Mouse (Mus musculus) heart, postnatal 10 days (tissue): ENCODE results near the gene Adam17. TPM values are rescaled to one million over a fixed set of nuclear protein-coding genes. Genes with fewer than 3 reads are reported as not detected.
"Not testable (repeated sequence)": the region's sequence is repeated elsewhere in the genome, so short reads cannot be mapped to it uniquely, and the experiment has no call there.

Experiments used
- DNase-seq, 2 experiments: peaks; one replicate each; pipeline ENCODE4 v3.0.0; 2021
- intact Hi-C: fragments of 180-260 bp; cut with DNase I; formaldehyde crosslinking; loops from one replicate; pipeline ENCODE4 v1.15.1; 2025
- total RNA-seq, 2 experiments: library from RNA; stranded (reverse); gene quantifications; 2 replicates each; pipeline ENCODE4 v1.2.3; 2021

The Adam17 gene
- 10 to 100 TPM; 49.9 to 59.8 TPM for total RNA-seq

DNA sequence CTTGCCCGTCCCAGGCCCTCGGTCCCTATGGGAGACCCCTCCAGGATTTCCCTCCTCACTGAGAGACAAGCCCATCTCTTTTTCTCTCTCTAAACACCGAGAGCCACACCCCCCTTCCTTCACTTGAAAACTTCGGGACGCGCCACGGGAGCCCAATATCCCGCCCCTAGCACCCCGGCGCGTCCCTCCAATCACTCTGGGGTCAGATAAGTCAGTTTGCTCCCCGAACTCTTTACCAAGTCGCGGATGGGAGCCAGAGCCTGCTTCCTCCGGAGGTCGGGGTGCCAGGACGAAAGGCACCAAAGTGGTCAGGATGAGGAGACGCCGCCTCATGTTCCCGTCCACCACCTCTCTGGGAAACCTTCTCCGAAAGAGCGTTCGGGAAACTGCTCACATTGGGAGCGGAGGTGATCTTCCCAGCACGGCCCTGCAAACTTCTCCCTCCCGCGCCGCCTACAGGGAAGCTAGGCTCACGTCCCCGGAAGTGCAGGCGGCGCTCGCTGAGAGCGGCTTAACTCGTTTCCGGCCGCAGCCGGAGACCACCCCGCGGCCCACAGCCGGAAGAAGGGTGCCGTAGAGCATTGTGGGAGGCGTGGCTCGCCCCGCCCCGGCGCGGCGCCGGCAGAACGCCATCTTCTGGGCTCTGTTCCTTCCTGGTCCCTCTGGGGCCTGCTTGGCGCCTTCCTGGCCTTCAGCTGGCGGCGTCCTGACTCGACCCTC lies at the start of gene Adam17:
Gene Adam17 (minus strand): TSS at position 533 of the 720 bp plus-strand sequence.
- peak; percentile 98 to 99 for DNase-seq
- intact Hi-C loops = loop anchor here (2.0 kb wide), 1 partner anchor 44 kb away; the partner anchor contains the start of gene Ywhaq

DNA sequence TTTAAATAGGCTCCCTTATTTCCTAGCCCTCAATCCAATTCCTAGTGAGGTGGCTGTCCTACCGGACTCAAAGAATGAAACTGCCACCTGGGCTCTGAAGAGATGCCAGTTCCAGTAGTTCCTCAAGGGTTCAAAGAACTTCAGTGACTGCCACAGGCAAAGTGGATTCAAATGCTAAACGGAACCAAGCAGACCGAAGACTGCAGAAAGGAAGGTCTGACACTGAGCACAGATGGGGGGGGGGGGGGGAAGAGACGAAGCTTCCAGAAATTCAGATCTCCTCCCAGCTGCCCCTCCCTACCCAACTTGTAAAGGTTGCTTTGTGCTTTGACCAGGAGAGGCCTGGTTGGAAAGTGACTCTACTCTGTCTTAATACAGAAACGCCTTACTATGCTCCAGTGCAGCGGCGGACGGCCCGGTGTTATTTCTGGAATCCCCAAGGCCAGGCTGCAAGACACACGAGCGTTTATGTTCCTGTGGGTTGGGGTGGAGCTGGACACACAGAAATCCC lies 45.2 kb upstream of the Adam17 start:
- intact Hi-C loops = loop anchor here (5.0 to 10.0 kb wide), 3 partner anchors 54 to 196 kb away; partner anchors contain the start of gene Iah1
- DNase-seq = peak; percentile 18 to 21

DNA sequence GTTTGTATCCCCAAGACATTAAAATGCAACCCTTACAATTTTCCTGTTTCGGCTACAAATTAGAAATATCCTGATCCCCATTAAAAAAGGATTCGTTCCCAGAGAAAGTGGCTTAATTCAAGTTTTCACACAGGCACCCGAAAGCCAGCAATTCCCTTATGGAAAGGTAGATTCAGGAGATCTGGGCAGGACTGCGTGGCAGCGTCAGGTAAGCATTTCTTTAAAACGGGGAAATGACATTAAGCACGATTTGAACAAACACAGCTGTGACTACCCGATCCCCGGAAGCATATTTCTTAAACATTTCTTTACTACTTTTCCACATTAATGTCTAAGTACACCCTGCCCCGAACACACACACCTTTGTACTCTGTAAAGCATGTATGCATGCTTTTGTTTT lies 44.7 kb upstream of the Adam17 start:
- intact Hi-C loops = loop anchor here (5.0 to 10.0 kb wide), 3 partner anchors 54 to 197 kb away; partner anchors contain the start of gene Iah1
- no peak for DNase-seq

DNA sequence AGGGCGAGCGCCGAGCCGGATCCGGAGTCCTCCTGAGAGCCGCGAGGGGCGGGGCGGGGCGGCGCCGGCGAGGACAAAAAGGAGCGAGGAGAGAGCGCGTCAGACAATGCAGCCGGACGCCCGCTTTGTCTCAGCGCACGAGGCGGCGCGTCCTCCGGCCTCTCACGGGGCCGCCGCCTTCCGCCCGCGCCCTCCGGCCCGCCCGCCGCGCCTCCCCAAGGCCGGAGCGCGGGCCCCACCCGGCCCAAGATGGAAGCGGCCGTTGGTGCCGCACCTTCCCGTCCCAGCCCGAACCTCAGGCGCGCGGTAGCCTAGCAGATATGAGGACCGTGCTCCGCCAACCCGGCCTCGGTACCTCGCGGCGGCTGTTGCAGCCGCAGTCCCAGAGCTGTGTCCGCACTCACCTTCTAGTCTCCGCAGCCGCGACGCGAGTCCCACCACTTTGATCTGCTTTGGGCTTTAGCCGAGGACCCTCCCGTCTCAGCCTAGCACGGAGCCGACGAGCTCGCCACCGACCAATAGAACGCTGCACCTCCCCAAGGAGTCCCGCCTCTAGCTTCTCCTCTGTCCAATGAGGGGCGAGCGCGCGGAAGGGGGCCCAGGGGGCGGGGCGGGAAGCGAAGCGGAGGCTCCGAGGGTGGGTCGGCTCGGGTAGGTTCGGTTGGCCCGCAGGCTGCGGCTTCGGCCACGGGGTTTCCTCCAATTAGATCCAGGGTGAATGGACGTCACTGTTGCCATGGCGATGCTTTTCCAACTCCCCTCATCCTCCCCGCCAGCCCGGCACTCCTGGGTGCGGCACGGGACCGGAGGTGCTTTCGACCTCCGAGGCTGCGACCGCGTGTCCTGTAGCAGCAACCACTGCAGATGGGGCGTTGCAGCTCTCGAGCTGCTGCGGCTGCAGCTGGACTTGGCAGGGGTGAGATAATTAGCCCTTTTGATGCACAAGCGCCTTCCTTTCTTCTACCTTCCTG lies 44.0 kb upstream of the Adam17 start, which contains the start of gene Ywhaq:
Gene Ywhaq (minus strand): TSS at position 538 of the 971 bp plus-strand sequence.
- intact Hi-C loops = loop anchor here (1.0 to 10.0 kb wide), 5 partner anchors 45 to 197 kb away; partner anchors contain the start of genes Adam17, Iah1 and Itgb1bp1

DNA sequence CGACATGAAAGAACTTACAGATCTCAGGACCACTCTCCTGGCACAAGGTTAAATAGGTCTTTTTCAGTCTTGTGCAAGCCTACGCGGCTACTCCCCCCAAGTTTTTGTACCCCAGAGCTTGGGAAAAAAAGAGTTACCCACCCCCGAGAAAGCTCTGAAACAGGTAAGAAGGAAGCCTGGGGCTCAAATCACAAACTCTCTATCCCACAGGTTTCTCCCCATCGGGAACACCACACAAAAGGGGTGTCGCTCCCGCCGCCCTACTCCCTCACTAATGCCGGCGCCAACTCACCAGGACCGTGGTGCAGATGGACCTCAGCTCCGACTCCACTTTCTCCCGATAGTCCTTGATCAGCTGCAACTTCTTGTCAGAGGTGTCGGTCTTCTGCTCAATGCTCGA lies 43.1 kb upstream of the Adam17 start:
- DNase-seq = peak; percentile 17 to 28
- intact Hi-C loops = loop anchor here (2.0 to 10.0 kb wide), 4 partner anchors 44 to 198 kb away; partner anchors contain the start of genes Adam17 and Iah1

More for the DNA sequence above, 44.0 kb upstream of the Adam17 start, which contains the start of gene Ywhaq:
- DNase-seq = peak; percentile 97 to 98

DNA sequence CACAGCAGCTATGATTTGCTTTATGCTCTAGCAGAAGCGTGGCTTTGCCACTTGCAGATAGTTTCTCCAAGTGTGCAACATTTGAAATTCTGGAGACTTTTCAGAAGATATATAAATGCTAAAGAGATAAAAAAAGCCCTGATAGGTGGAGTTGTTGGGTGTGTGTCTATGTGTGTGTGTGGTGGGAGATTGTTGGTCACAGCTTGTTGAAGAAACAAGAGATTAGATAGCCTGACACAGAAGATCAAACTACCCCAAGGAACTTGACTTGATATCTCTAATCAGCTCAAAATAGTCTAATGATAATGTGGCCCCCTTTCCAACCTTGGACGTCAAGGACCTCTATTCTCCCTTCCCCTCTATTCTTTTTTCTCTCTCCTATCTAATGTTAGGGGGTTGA lies 37.2 kb upstream of the Adam17 start:
- intact Hi-C loops = loop anchor here (10.0 kb wide), 1 partner anchor 204 kb away; no protein-coding TSS in a partner anchor
- DNase-seq = no peak

DNA sequence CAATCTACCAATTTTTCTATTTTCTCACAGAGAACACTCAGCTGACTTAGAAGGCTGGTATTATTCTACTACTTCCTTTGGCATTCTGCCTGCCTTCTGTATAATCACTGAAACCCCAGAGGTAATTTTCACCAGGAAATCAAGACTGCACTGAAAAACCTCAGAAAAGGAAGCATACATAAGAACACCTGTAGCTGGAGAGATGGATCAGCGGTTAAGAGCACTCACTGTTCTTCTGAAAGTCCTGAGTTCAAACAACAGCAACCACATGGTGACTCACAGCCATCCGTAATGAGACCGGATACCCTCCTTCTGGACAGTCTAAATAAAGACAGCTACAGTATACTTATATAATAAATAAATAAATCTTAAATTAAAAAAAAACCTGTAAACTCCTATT lies 36.2 kb upstream of the Adam17 start:
- intact Hi-C loops = loop anchor here (10.0 kb wide), 1 partner anchor 205 kb away; no protein-coding TSS in a partner anchor
- DNase-seq = no peak

DNA sequence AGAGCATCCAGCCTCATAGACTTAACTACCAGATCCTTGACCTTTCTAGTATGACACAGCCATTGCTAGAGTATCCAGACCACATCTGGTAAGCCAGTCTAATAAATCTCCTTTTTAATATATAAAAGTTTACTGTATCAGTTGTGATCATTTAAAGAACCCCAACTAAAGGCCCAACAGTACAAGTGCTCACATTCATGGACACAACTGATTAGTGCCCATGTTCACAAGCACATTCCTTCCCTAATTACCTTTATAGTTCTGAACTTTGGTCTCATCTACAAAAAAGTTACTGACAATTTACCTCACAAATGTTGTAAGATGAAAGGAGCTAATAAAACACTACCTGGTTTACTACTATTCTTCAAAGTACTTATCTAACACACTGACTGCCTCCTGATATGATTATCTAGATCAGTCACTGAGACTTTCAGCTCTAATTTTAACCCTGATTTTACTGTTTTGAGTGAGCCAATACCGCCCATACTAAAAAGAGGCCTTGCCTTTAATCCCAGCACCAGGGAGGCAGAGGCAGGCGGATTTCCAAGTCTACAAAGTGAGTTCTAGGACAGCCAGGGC lies 35.4 kb upstream of the Adam17 start:
- intact Hi-C loops = no loop called here
- DNase-seq = no peak

DNA sequence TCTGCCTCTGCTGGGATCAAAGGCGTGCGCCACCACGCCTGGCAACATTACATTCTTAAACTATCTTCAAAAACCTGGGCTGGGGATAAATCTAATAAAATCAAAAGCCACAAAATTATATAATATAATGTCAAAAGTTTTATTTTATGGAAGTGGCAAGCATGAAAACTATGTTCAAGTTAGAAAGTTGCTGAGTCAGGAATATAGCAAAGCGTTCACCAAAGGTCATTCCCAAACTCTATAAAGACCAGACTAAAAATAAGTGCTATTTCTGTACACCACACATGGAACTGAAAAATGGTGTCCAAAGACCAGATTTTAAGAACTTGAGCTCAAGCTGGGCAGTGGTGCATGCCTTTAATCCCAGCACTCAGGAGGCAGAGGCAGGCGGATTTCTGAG lies 29.3 kb upstream of the Adam17 start:
- no peak for DNase-seq
- intact Hi-C loops = no loop called here

DNA sequence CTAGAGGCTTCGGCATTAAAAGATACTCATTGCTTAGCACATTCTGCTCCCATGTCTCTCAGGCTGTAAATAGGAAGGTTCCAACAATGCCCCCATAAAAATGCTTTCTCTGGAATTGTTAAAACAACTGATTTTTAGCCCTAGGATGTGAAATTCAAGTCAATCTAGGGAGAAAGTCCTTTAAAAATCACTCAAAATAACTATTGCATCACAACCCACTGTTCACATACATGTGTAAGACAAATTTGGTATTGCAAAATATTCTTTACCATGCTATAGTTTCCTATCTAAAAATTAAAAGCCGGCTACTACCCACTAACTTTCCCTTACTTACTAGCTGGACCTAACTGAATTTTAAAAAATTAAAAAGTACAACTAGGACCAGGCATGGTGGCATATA lies 12.8 kb upstream of the Adam17 start:
- intact Hi-C loops = no loop called here
- DNase-seq = no peak

DNA sequence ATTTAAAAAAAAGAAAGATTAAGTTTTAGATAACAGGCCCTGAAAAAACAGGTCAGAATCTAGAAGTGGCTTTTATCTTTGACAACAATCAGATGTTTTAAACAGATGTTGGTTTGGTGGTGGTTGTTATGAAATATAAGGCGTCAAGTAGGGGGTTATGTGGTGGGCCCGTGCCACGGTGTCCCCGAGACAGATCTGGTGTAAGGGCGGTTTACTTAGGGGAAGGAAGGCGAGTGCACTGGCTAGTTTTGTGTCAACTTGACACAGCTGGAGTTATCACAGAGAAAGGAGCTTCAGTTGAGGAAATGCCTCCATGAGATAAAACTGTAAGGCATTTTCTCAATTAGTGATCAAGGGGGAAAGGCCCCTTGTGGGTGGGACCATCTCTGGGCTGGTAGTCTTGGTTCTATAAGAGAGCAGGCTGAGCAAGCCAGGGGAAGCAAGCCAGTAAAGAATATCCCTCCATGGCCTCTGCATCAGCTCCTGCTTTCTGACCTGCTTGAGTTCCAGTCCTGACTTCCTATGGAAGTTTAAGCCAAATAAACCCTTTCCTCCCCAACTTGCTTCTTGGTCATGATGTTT lies 5.4 kb upstream of the Adam17 start:
- intact Hi-C loops, DNase-seq: not testable (repeated sequence)

DNA sequence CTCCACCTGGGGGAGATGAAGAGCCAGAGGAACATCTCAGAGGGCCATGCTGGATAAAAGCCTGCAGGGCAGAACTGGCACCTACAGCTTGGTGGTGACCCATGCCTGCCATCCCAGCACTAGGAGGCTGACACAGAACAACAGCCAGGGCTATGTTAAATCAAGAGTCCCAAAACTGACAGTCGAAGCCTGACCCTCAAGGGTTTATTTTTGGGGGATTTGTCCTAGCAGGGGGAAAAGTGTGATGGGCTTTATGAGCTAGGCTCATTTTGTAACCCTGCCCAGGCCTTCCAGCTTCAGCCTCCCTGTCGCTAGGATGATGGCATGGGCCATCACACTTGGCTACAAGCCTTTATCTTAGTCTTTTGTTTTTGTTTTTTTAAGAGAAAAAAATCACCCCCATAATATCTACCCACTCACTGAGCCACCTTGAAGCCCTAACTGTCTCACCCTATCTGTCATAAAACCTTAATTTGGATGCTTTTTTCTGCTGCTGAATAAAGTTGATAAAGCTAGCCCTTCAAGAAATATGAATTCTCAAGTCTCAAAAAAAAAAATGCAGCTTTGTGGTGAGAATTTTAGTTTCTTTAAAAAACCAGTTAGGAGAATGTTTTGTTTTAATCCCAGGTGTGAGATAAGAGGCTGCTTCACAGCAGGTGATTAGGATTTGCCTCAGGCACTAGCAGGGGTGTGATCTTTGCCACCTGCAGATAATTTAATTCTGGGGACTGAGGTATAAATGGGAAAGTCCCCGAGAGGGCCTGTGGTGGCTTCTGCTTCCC lies 2.1 kb upstream of the Adam17 start:
- intact Hi-C loops = no loop called here

DNA sequence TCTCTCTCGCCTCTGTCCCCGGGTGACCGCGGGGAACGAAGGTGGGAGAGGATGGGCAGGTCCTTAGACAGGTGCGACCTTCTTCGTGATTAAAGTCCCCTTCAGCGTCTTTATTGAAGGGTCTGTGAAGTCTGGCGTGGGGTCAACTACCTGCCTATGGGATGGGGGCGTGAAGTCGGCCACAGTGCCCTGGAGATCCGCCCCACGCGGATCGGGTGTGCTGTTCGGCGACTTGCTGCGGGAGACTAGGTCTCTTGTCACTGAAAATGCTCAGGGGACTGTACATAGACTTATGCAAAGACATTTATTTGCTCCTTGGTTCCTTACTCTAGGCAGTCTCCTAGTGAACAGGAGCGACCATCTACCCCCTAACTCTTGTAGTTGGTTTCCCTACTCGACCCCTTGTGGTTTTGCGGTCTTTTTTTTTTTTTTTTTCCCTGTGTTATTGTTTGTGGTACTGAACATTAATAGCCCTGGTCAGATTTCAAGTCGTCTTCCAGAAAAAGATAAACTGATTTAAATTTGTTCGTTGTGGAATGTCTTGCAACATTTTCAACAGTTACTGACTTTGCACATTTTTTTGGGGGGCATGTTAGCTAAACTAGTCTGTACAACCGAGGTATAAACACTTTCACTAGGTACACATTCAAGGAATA lies 516 bp upstream of the Adam17 start:
- DNase-seq = no peak
- intact Hi-C loops = loop anchor here (2.0 kb wide), 1 partner anchor 43 kb away; the partner anchor contains the start of gene Ywhaq

More for the DNA sequence above, 2.1 kb upstream of the Adam17 start:
- no peak for DNase-seq

DNA sequence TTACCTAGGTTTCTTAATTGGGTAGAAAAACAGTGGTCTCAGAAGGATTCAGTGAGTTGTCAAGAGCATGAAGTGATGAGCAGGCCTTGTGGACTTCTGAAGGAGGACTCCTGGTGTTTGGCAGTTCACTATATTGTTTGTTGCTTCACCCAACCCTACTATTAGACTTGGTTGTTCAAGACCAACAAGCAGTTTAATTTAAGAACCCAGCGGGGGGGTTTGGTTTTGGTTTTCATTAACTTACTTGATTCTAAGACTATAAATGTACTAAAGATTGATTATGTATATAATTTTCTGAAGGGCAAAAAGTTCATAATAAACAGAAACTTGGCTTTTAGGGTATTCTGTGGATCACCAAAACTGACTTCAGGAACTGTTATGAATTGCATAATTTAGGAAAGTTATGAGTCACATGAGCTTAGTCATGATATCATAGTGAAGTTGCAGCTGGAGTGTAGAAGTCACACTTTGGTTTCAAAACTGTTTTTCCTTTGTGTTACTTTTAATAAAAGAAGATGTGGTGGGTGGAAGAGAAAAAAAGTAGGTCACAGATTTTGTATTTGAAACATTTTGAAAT lies 3.3 kb downstream of the Adam17 start:
- DNase-seq = no peak
- intact Hi-C loops = no loop called here

DNA sequence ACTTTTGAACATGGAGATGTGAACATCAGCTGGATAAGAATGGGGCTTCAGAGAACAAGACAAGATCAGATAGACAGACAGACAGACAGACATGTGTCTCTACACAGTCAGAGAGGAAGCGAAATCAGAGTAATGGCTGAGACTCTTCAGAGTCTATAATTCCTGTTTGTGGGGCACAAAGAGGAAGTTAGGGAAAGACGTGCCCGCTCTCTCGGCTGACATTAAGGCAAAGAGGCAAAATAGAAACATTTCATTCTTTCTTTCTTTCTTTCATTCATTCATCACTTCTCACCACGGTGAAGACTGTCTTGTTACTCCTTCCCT lies 4.4 kb downstream of the Adam17 start:
- intact Hi-C loops = no loop called here
- no peak for DNase-seq

DNA sequence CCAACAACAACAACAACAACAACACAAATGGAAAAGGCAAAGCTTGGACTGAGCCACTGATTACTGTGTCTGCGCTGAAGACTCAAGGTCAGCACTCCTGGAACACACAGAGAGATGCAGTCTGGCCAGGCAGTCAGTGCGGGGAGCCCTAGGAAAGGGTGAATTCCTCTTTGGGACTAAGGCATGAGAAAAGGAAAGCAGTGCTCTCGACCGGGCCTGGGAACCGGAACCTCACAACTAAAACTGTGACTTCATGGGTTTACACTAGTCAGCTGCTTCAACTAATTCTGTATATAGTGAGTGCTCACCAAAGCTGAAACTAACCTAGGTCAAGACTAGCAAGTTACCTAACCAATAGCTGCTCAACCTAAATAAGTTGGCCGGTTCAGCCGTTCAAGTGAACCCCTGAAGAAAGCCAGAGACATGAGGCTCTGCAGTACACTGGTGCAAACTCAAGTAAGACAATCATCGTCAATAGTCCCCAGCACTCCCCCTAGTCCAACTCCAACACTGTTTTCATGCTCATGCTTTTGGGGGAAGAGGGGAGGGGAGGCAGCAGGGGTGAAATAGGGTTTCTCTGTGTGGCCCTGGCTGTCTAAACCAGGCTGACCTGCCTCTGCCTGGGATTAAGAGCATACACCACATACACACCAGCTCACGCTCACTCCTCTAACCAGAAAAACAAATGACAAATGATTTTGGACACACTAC lies 4.9 kb downstream of the Adam17 start:
- DNase-seq = peak; percentile 27 to 38
- intact Hi-C loops = no loop called here

DNA sequence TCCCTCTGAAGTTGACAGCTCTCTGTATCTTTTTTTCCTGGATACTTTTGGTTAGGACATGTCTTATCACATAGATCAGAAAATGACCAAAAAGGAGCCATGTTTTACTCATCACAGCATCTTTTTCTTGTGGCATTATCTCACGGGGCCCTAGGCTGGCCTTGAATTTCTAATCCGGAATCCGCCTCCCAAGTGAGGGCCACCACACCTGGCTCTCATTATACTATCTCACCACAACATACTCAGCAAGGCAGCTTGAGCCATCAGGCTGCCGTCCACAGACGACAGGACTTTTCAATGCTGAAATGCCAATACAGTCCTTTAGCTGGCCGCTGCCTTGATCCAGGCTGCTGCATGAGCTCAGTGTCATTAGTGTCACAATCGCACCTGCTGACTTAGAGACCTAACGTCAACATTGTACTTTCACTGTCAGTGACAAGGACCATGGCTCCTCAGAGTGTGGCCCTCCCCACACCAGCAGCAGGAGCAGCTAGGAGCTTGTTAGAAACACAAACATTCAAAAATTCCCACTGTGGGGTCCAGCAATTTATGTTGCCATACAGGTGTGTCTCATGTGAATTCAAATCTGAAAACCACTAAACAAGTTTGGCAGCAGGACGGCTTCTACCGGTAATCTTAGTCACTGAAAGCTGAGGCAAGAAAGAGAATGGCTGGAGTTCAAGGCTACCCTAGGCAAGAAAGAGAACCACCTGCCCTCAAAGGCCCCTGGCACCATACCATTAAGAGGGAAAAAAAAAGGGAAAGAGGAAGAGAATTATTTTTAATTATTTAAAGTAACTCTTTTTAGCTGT lies 8.6 kb downstream of the Adam17 start:
- no peak for DNase-seq
- intact Hi-C loops = no loop called here
